Mouse (Mus musculus): ENCODE results near the gene Abhd16b. TPM values are rescaled to one million over a fixed set of nuclear protein-coding genes. Genes with fewer than 3 reads are reported as not detected.

Abhd16b gene
- polyA plus RNA-seq, 1 experiment from 2014 or later, result 0.09 TPM

DNA sequence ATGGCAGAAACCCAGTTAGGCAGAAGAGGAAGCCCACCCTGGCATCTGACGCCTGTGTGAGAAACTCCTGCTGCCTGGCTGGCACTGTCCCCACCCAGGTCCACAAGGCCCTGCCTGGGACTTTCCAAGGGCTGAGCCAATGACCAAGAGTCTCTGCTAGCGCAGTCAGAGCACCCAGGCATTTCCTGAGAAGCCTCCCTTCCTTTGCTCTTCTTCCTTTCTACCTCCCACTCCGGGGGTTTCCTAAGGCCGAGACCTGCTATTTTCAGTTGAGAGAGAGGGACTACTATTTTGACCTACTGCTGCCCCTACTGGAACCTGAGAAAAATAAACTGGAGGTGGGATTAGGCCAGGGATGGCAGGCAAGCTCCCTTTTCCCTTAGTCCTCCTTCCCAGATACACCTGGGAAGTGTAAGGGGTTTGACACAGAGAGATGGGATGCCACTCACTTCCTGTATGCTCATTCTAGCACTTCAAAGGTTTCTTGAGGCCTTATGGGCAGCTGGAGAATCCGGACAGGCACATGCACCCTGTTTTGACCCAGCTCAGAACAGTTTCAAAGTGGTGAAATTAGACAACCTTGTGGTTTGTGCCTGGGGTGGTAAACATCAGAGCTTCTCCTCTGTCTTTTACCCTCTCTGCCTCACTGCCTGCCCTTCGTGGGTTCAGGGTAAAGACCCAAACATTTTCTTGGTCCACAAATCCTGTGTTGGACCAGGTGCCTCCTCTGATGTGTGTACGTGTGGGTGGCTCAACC, 9.3 kb upstream of the Abhd16b start:
- Histone ChIP-seq H3K4me3 (ENCODE audit: low read depth, low read length) (no peak overlapping the region), H3K4me1 (replicated peaks; ENCODE audit: control insufficient read depth, insufficient read depth, low read length) (peaks cover 4% of the 10 kb centered on the region; the same call in 1 of the 2 replicates), H3K27ac (ENCODE audit: low read depth, low read length) (no peak overlapping the region), H3K27me3 (ENCODE audit: control insufficient read depth, insufficient read depth, low read length) (no peaks in the 10 kb centered on the region), H3K4me2 (replicated peaks; ENCODE audit: low read depth, low read length) (no peak overlapping the region), H3K9me3 (ENCODE audit: control insufficient read depth, low read length) (no peaks in the 10 kb centered on the region), H3K36me3 (ENCODE audit: control insufficient read depth, insufficient read depth, low read length) (no peaks in the 10 kb centered on the region), H3K9ac (ENCODE audit: low read depth, low read length) (no peak overlapping the region)
- no peak for ATAC-seq (ENCODE audit: low FRiP score)
- WGBS, result 39% methylated on average over 7 of the region's 7 CpGs
- peak; percentile 11 for DNase-seq (ENCODE audit: low spot score)

DNA sequence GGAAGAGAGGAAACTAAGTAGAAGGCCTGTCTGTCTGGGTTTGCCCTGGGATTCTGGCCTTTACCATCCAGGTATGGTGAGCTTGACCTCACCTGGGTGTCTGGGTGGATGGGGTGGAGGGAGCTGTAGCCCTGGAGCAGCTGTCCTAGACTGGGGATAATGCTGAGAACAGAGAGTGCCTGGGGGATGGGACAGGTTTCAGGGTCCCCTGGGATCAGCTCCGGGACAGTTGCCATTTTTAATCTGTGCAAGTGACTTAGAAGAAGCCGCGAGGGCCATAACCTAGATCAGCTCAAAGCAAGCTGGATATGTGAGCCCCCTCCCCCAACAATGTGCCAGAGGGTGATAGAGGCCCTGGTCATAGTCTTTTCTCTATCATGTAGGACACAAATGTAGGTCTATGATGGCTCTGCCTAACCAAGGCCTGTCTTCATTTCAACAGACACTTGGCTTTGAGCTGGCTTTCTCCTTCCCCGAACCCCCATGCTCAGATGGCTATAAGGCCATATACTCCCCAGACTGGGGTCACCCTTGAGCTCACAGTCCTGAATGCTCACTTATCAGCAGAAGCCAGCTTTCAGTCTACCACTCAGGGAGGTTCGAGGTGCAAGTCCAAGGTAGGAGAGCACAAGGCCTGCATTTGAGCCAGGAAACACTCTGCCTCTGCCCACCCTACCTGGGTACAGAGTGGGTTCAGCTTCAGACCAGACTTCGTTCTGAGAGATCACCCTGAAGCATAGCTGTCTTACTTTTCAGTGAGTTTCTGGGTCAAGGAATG, 8.4 kb upstream of the Abhd16b start:
- no peak overlapping the region for H3K9ac ChIP-seq (ENCODE audit: low read depth, low read length)
- 83% methylated on average over 6 of the region's 6 CpGs for WGBS
- H3K9me3 ChIP-seq (ENCODE audit: control insufficient read depth, low read length), result no peaks in the 10 kb centered on the region
- H3K27ac ChIP-seq (ENCODE audit: low read depth, low read length), result no peak overlapping the region
- H3K4me1 ChIP-seq (replicated peaks; ENCODE audit: control insufficient read depth, insufficient read depth, low read length), result peaks cover 4% of the 10 kb centered on the region; the same call in 1 of the 2 replicates
- no peak for ATAC-seq (ENCODE audit: low FRiP score)
- H3K4me2 ChIP-seq (replicated peaks; ENCODE audit: low read depth, low read length), result no peak overlapping the region
- no peaks in the 10 kb centered on the region for H3K27me3 ChIP-seq (ENCODE audit: control insufficient read depth, insufficient read depth, low read length)
- no peak for DNase-seq (ENCODE audit: low spot score)
- no peak overlapping the region for H3K4me3 ChIP-seq (ENCODE audit: low read depth, low read length)
- H3K36me3 ChIP-seq (ENCODE audit: control insufficient read depth, insufficient read depth, low read length), result no peaks in the 10 kb centered on the region

DNA sequence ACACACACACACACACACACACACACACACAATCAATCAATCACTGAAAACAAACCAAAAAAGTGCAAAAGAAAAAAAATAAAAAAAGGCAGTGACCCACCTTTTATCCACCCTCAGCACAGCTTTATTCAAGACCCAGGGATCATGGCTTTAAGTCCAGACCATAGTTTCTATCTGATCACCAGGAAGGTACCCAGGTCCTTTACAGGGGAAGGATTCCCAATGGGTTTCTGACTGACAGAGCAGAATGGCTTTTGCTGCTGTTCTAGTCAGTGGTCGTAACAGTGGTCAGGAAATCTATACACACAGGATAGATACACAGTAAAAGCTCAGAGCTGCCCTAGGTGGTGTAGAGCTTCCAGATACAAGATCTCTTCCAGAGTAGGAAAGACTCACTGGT, 7.3 kb upstream of the Abhd16b start:
- H3K4me1 ChIP-seq (replicated peaks; ENCODE audit: control insufficient read depth, insufficient read depth, low read length), result peaks cover 4% of the 10 kb centered on the region; the same call in 1 of the 2 replicates
- DNase-seq (ENCODE audit: low spot score), result no peak
- H3K4me3 ChIP-seq (ENCODE audit: low read depth, low read length), result no peak overlapping the region
- no peaks in the 10 kb centered on the region for H3K27me3 ChIP-seq (ENCODE audit: control insufficient read depth, insufficient read depth, low read length)
- no peaks in the 10 kb centered on the region for H3K36me3 ChIP-seq (ENCODE audit: control insufficient read depth, insufficient read depth, low read length)
- ATAC-seq (ENCODE audit: low FRiP score), result no peak
- no peak overlapping the region for H3K9ac ChIP-seq (ENCODE audit: low read depth, low read length)
- no peak overlapping the region for H3K4me2 ChIP-seq (replicated peaks; ENCODE audit: low read depth, low read length)
- H3K9me3 ChIP-seq (ENCODE audit: control insufficient read depth, low read length), result no peaks in the 10 kb centered on the region
- H3K27ac ChIP-seq (ENCODE audit: low read depth, low read length), result no peak overlapping the region
- WGBS, result 33% methylated on average over 1 of the region's 1 CpGs

DNA sequence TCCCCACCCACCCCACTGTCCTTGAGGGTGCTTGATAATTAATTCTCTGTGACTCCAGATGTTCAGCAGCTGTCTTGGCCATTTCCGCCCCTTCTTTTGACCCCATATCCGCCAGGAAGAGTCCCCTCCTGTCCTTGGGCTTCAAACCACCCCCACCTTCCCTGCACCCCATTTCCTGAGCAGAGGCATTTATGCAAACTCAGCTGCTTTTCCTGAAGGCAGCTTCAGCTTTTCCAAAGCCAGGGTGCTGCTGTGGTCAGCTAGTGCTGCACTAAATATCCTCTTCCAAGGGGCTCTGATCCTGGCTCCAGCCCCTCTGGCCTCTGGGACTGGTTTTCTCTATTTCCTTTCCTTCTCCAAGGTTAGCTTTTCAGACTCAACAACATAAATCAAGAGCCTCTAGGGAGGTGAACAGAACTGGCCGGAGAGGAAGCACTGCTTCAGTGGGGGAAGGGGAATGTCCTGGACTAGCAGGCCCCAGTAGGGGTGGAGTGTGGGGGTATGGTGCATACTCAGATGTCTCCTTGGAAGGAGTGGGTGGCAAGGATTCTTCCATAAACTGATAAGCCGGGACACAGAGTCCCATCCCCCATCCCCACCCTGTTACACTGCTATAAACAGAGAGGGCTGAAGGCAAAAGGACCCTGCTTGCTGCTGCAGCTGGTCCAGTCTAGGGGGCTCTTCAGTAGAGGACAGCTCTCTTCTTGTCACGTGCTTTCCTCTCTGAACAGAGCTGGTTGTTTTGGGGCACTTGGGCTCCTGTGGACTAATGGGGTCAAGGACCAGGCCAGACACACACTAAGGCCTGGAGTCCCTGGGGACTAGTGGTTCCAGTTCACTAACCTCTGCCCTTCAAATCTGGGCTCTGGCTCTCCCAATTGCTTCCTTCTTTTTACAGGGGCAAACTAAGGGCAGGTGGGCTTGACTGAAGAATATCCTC, 5.4 kb upstream of the Abhd16b start:
- peak; percentile 31 for DNase-seq (ENCODE audit: low spot score)
- Histone ChIP-seq H3K9ac (ENCODE audit: low read depth, low read length) (no peak overlapping the region), H3K4me1 (replicated peaks; ENCODE audit: control insufficient read depth, insufficient read depth, low read length) (peaks cover 4% of the 10 kb centered on the region; the same call in 1 of the 2 replicates), H3K4me3 (ENCODE audit: low read depth, low read length) (no peak overlapping the region), H3K27me3 (ENCODE audit: control insufficient read depth, insufficient read depth, low read length) (no peaks in the 10 kb centered on the region), H3K9me3 (ENCODE audit: control insufficient read depth, low read length) (no peaks in the 10 kb centered on the region), H3K4me2 (replicated peaks; ENCODE audit: low read depth, low read length) (no peak overlapping the region), H3K36me3 (ENCODE audit: control insufficient read depth, insufficient read depth, low read length) (no peaks in the 10 kb centered on the region), H3K27ac (ENCODE audit: low read depth, low read length) (peak overlapping the region; percentile 47)
- WGBS, result 31% methylated on average over 5 of the region's 5 CpGs
- ATAC-seq (ENCODE audit: low FRiP score), result 0 out of 2 replicates have a peak, but pooled peaks have one; percentile 43

GRCm38 (mm10) chr2:181491432-181492205, 1.4 kb upstream of the Abhd16b start:
- H3K36me3 ChIP-seq (ENCODE audit: control insufficient read depth, insufficient read depth, low read length), result no peaks in the 10 kb centered on the region
- no peak overlapping the region for H3K27ac ChIP-seq (ENCODE audit: low read depth, low read length)
- H3K4me3 ChIP-seq (ENCODE audit: low read depth, low read length), result no peak overlapping the region
- WGBS, result 25% methylated on average over 7 of the region's 7 CpGs
- DNase-seq (ENCODE audit: low spot score), result peak; percentile 15
- no peak for ATAC-seq (ENCODE audit: low FRiP score)
- H3K9ac ChIP-seq (ENCODE audit: low read depth, low read length), result no peak overlapping the region
- no peaks in the 10 kb centered on the region for H3K9me3 ChIP-seq (ENCODE audit: control insufficient read depth, low read length)
- H3K27me3 ChIP-seq (ENCODE audit: control insufficient read depth, insufficient read depth, low read length), result no peaks in the 10 kb centered on the region
- no peak overlapping the region for H3K4me2 ChIP-seq (replicated peaks; ENCODE audit: low read depth, low read length)
- peaks cover 4% of the 10 kb centered on the region; the same call in 1 of the 2 replicates for H3K4me1 ChIP-seq (replicated peaks; ENCODE audit: control insufficient read depth, insufficient read depth, low read length)

DNA sequence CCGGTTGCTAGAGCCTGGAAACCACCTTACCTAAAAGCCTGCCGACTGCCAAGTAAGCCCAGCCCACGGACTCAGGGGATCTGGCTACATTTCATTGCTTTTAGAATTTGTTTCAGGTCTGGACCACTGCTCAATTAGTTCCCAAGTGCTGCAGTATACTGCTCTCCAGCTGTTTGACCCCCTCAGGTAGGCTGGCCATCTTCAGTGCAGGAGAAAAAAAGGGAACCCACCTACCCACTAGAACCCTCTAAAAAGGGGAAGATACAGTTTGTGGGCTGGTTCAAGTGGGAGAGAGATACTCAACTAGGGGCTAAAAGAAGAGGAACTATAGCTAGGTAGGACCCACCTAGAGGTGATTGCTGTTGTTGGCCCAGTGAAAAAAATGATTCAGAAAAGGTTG, 800 bp upstream of the Abhd16b start:
- no peaks in the 10 kb centered on the region for H3K36me3 ChIP-seq (ENCODE audit: control insufficient read depth, insufficient read depth, low read length)
- DNase-seq (ENCODE audit: low spot score) (no peak), ATAC-seq (ENCODE audit: low FRiP score) (no peak)
- 48% methylated on average over 3 of the region's 3 CpGs for WGBS
- H3K4me3 ChIP-seq (ENCODE audit: low read depth, low read length), result no peak overlapping the region
- H3K27ac ChIP-seq (ENCODE audit: low read depth, low read length), result no peak overlapping the region
- peaks cover 4% of the 10 kb centered on the region; the same call in 1 of the 2 replicates for H3K4me1 ChIP-seq (replicated peaks; ENCODE audit: control insufficient read depth, insufficient read depth, low read length)
- H3K9ac ChIP-seq (ENCODE audit: low read depth, low read length), result no peak overlapping the region
- no peaks in the 10 kb centered on the region for H3K9me3 ChIP-seq (ENCODE audit: control insufficient read depth, low read length)
- H3K27me3 ChIP-seq (ENCODE audit: control insufficient read depth, insufficient read depth, low read length), result no peaks in the 10 kb centered on the region
- H3K4me2 ChIP-seq (replicated peaks; ENCODE audit: low read depth, low read length), result no peak overlapping the region

GRCm38 (mm10) chr2:181494266-181494945, 1.4 kb downstream of the Abhd16b start:
- no peak overlapping the region for H3K27ac ChIP-seq (ENCODE audit: low read depth, low read length)
- H3K9me3 ChIP-seq (ENCODE audit: control insufficient read depth, low read length), result no peaks in the 10 kb centered on the region
- H3K27me3 ChIP-seq (ENCODE audit: control insufficient read depth, insufficient read depth, low read length), result no peaks in the 10 kb centered on the region
- H3K36me3 ChIP-seq (ENCODE audit: control insufficient read depth, insufficient read depth, low read length), result no peaks in the 10 kb centered on the region; the same call in 1 of the 2 replicates
- WGBS, result 82% methylated on average over 26 of the region's 26 CpGs
- H3K9ac ChIP-seq (ENCODE audit: low read depth, low read length), result no peak overlapping the region
- ATAC-seq (ENCODE audit: low FRiP score) (no peak), DNase-seq (ENCODE audit: low spot score) (no peak)
- H3K4me1 ChIP-seq (replicated peaks; ENCODE audit: control insufficient read depth, insufficient read depth, low read length), result no peaks in the 10 kb centered on the region; the same call in 1 of the 2 replicates
- H3K4me2 ChIP-seq (replicated peaks; ENCODE audit: low read depth, low read length), result no peak overlapping the region
- no peak overlapping the region for H3K4me3 ChIP-seq (ENCODE audit: low read depth, low read length)
